Mouse (Mus musculus): ENCODE data around the gene Lactb.

DNA sequence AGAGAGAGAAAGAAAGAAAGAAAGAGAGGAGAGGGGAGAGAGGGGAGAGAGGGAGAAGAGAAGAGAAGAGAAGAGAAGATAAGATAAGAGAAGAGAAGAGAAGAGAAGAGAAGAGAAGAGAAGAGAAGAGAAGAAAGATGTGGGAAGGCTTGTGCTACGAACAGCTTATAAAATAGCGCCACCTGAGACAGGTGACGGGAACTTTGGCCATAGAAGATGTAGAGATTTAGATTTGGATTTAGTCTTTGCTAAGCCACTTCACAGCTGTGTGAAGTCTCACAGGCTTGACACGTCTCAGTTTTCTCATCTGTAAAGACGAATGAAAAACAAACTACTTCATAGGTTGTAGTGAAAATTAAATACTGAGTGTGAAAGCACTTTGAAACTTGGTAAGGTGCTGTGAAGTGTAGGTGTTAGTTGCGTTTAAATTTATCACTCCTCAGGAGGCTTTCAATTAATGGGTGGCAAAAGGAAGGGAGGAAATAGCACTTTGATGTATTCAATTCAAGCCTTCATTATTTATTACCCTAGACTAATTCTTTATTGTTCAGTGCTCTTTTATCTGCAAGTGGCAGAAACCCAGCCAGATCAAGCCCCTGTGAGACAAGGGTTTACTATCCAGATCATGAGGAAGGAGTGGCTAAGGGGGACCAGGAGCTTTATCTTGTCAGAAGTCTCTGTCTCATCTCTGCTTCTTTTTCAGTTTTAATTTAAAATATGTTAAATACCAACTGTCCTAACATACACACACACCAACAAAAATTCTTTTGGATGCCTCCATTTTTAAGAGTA, 54.6 kb downstream of the Lactb start:
- TF ChIP-seq ZNF384 (IDR thresholded peaks at IDR 0.05; ENCODE audit: low read depth, low read length) (no peak), CHD2 (IDR thresholded peaks at IDR 0.05; ENCODE audit: low read length) (no peak), CTCF (conservative IDR thresholded peaks at IDR 0.05 in 1 of 2, IDR thresholded peaks at IDR 0.05 in 1 of 2; ENCODE audit: low read depth in 2 of 2, low read length in 2 of 2) (peak in 1 of 2 experiments; percentile 45; a peak in 2 of 4 replicates), ELF1 (IDR thresholded peaks at IDR 0.05; ENCODE audit: low read depth, low read length) (no peak), ZKSCAN1 (IDR thresholded peaks at IDR 0.05; ENCODE audit: borderline replicate concordance, low read depth, low read length) (no peak), MYC (IDR thresholded peaks at IDR 0.05; ENCODE audit: low read depth, low read length) (no peak), POLR2AphosphoS2 (IDR thresholded peaks at IDR 0.05; ENCODE audit: low read depth, low read length) (no peak)

Measured in CH12.LX (cell line).